Mouse (Mus musculus) megakaryocyte, embryonic 14.5 days (primary cell): ENCODE data around the gene Kcnj6.

Source experiments
- FLI1 ChIP-seq: IDR thresholded peaks from 2 replicates; pipeline ENCODE4 v1.6.1; 2012; ENCODE audit warnings: low read length, inconsistent platforms, mixed read lengths
- GATA1 ChIP-seq: IDR thresholded peaks from 3 replicates; pipeline ENCODE4 v1.6.1; 2012; ENCODE audit warnings: mixed read lengths, low read length, inconsistent platforms, borderline replicate concordance

GRCm38 (mm10) chr16:94949172-94949571, 48.3 kb downstream of the Kcnj6 start:
- TF ChIP-seq GATA1 (no peak), FLI1 (no peak)
